Mouse (Mus musculus) G1E (cell line): ENCODE results near the gene Prss45. TPM values are rescaled to one million over a fixed set of nuclear protein-coding genes. Genes with fewer than 3 reads are reported as not detected.
"Not testable (repeated sequence)": the region's sequence is repeated elsewhere in the genome, so short reads cannot be mapped to it uniquely, and the experiment has no call there.

Experiments used
- ATAC-seq: 2 replicates; pipeline ENCODE4 v1.8.0; 2016; ENCODE audit warnings: mild to moderate bottlenecking; ENCODE audit not compliant: insufficient number of reproducible peaks, poor library complexity, low FRiP score, severe bottlenecking; ENCODE audit errors: extremely low read depth
- DNase-seq: peaks from one replicate; pipeline ENCODE4 v3.0.0; 2012; ENCODE audit warnings: low spot score
- H3K27me3 ChIP-seq: 2 replicates; pipeline ENCODE4 v1.6.1; 2012; ENCODE audit warnings: mild to moderate bottlenecking, low read length, inconsistent platforms; ENCODE audit not compliant: insufficient read depth
- H3K36me3 ChIP-seq: replicated peaks from 2 replicates; pipeline ENCODE3; 2012; ENCODE audit warnings: mild to moderate bottlenecking, inconsistent platforms
- H3K4me1 ChIP-seq: 2 replicates; pipeline ENCODE4 v1.6.1; 2012; ENCODE audit warnings: low read depth, low read length, inconsistent platforms, mixed read lengths; ENCODE audit not compliant: insufficient read depth
- H3K4me3 ChIP-seq: 2 replicates; pipeline ENCODE4 v1.5.1; 2012; ENCODE audit warnings: low read depth, mild to moderate bottlenecking, inconsistent platforms, low read length, moderate library complexity, mixed read lengths
- H3K9me3 ChIP-seq: replicated peaks from 2 replicates; pipeline ENCODE4 v1.6.1; 2012; ENCODE audit warnings: inconsistent platforms
- CTCF ChIP-seq: IDR thresholded peaks from 2 replicates; pipeline ENCODE4 v1.5.1; 2012; ENCODE audit warnings: low read depth, low read length, inconsistent platforms, mixed read lengths
- GATA1 ChIP-seq: IDR thresholded peaks from 2 replicates; pipeline ENCODE4 v1.6.1; 2012; ENCODE audit warnings: borderline replicate concordance, low read length, inconsistent platforms, mixed read lengths
- GATA2 ChIP-seq: IDR thresholded peaks from 2 replicates; pipeline ENCODE4 v1.6.1; 2012; ENCODE audit warnings: low read depth, low read length, inconsistent platforms, borderline replicate concordance
- POLR2AphosphoS5 ChIP-seq: IDR thresholded peaks from 2 replicates; pipeline ENCODE4 v1.6.1; 2012; ENCODE audit warnings: low read depth, low read length, inconsistent platforms; ENCODE audit not compliant: insufficient replicate concordance
- TAL1 ChIP-seq: conservative IDR thresholded peaks from 2 replicates; pipeline ENCODE4 v1.6.1; 2012; ENCODE audit warnings: low read depth, low read length, inconsistent platforms, mixed read lengths
- polyA plus RNA-seq: library from polyadenylated mRNA; stranded (reverse); fragments of >175 nt; gene quantifications from 2 replicates; pipeline ENCODE4 v1.2.3, GENCODE M21; 2012
- total RNA-seq, 2 experiments: library from RNA; stranded (forward) in 1 of 2; stranded (reverse) in 1 of 2; fragments of 200-1000 nt in 1 of 2; fragments of >200 nt in 1 of 2; fragmentation: Nextera tagmentation in 1 of 2; gene quantifications; 2 replicates each; pipeline ENCODE4 v1.2.3; 2014 to 2017

The Prss45 gene
- total and polyA plus RNA-seq, 3 experiments = 0.11 TPM; not detected in 2

- TF ChIP-seq GATA1 (no peak), GATA2 (no peak), CTCF (no peak), POLR2AphosphoS5 (no peak), TAL1 (no peak)
- ATAC-seq (no peak), DNase-seq (no peak)
- peaks cover 4% of the 10 kb centered on the region for H3K36me3 ChIP-seq
- H3K27me3 ChIP-seq = no peaks in the 10 kb centered on the region
- no peaks in the 10 kb centered on the region for H3K9me3 ChIP-seq
- no peak overlapping the region for H3K4me3 ChIP-seq
- 0 out of 2 replicates have a peak, but pooled peaks cover 3% of the 10 kb centered on the region for H3K4me1 ChIP-seq
These were observed 31.1 kb upstream of the Prss45 start for GRCm38 (mm10) chr9:110803294-110803693.

DNA sequence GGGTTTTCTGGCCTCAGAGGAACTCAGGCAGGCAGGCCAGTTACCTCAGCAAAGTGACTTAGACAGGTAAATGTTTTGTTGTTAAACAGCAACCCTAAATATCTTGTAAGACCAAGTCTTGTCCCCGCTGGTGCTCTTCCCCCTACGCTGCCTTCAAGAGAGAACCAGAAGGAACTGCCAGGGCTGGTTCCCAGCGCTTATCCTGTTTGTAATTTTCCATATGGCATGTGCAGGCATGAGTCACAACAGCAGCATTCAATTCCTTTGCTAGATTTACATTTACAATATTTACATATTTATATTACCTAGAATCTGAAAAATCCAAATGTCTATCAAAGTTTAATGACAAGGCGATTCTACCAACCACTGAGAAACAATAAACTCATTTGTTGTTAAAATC, 24.3 kb upstream of the Prss45 start:
- H3K4me3 ChIP-seq = no peak overlapping the region
- no peak for TF ChIP-seq GATA2
- TF ChIP-seq POLR2AphosphoS5 = no peak
- TF ChIP-seq CTCF = no peak
- no peak for TF ChIP-seq TAL1
- no peak for TF ChIP-seq GATA1
- H3K27me3 ChIP-seq = peaks cover 2% of the 10 kb centered on the region; the same call in 1 of the 2 replicates
- DNase-seq (no peak), ATAC-seq (no peak)
- H3K4me1 ChIP-seq = peaks cover 4% of the 10 kb centered on the region
- H3K9me3 ChIP-seq = no peaks in the 10 kb centered on the region
- no peaks in the 10 kb centered on the region for H3K36me3 ChIP-seq

DNA sequence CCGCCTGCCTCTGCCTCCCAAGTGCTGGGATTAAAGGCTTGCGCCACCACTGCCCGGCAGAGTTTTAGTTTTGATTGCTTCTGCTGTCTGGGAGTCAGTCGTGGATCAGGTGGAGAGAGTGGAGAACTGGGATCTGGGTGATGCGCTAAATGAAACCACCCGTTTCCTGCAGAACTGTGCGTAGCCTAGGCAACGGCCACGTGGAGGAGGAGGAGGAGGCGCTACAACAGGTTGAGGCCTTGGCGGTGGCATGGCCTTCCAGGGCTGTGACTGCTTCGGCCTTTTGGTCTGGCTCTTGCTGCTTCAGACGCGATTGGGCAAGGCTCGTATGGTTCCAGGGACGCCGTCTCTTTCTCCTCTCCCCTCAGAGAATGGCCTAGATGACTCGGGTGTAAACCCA, 20.6 kb upstream of the Prss45 start, which contains the start of gene Prss44:
Gene Prss44, plus strand, starts transcription at position 206 of the 400 bp plus-strand sequence.
- ATAC-seq = no peak
- H3K4me1 ChIP-seq = peaks cover 4% of the 10 kb centered on the region
- no peak for DNase-seq
- no peaks in the 10 kb centered on the region for H3K36me3 ChIP-seq
- no peaks in the 10 kb centered on the region for H3K9me3 ChIP-seq
- no peak for TF ChIP-seq GATA2
- no peak for TF ChIP-seq GATA1
- no peak for TF ChIP-seq POLR2AphosphoS5
- TF ChIP-seq CTCF = no peak
- TF ChIP-seq TAL1 = no peak
- no peak within 1 kb of the TSS for H3K4me3 ChIP-seq
- peaks cover 2% of the 10 kb centered on the region; the same call in 1 of the 2 replicates for H3K27me3 ChIP-seq

GRCm38 (mm10) chr9:110820546-110820945, 13.8 kb upstream of the Prss45 start:
- H3K27me3 ChIP-seq = peaks cover 18% of the 10 kb centered on the region; the same call in 1 of the 2 replicates

GRCm38 (mm10) chr9:110821436-110821835, 13.0 kb upstream of the Prss45 start:
- H3K36me3 ChIP-seq = no peaks in the 10 kb centered on the region
- H3K27me3 ChIP-seq = peaks cover 18% of the 10 kb centered on the region; the same call in 1 of the 2 replicates
- ATAC-seq (no peak), DNase-seq (no peak)
- TF ChIP-seq POLR2AphosphoS5 (no peak), TAL1 (no peak), CTCF (no peak), GATA2 (no peak), GATA1 (no peak)
- no peaks in the 10 kb centered on the region for H3K4me1 ChIP-seq
- H3K4me3 ChIP-seq = no peak overlapping the region
- H3K9me3 ChIP-seq = no peaks in the 10 kb centered on the region

More at GRCm38 (mm10) chr9:110820546-110820945, 13.8 kb upstream of the Prss45 start:
- H3K4me1 ChIP-seq, H3K36me3 ChIP-seq, H3K9me3 ChIP-seq, DNase-seq, ATAC-seq, H3K4me3 ChIP-seq: not testable (repeated sequence)

- peaks cover 20% of the 10 kb centered on the region for H3K27me3 ChIP-seq
- H3K4me1 ChIP-seq = no peaks in the 10 kb centered on the region
- ATAC-seq = no peak
- no peaks in the 10 kb centered on the region for H3K9me3 ChIP-seq
- H3K36me3 ChIP-seq = no peaks in the 10 kb centered on the region
- DNase-seq = no peak
- TF ChIP-seq CTCF (no peak), GATA1 (no peak), TAL1 (no peak), GATA2 (no peak), POLR2AphosphoS5 (no peak)
- no peak overlapping the region for H3K4me3 ChIP-seq
These were observed 9.0 kb upstream of the Prss45 start for GRCm38 (mm10) chr9:110825426-110825825.

DNA sequence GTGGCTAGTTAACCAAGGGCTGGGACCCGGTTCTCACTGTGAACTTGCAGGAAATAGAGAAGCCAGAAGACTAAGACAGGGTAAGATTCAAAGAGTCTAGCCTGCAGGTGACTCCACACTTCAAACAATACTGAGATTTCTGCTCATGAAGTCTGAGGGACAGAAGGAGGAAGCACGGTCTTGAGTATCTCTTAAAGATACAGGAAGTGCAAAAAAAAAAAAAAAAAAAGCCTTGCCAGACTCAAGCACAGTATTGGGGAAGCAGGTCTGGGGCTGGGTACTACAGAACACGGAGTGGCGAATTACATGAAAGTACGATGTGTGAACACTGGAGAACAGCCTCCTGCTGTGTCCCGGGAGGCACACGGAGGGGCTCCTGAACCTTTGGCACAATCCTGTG, 8.6 kb upstream of the Prss45 start:
- no peak for DNase-seq
- no peak for TF ChIP-seq GATA2
- no peak for TF ChIP-seq GATA1
- TF ChIP-seq POLR2AphosphoS5 = no peak
- no peak for TF ChIP-seq TAL1
- no peak for TF ChIP-seq CTCF
- H3K4me1 ChIP-seq = no peaks in the 10 kb centered on the region
- no peak overlapping the region for H3K4me3 ChIP-seq
- ATAC-seq = no peak
- H3K9me3 ChIP-seq = no peaks in the 10 kb centered on the region
- no peaks in the 10 kb centered on the region for H3K36me3 ChIP-seq
- H3K27me3 ChIP-seq = peaks cover 20% of the 10 kb centered on the region
